Mouse (Mus musculus) E14TG2a.4 (cell line): ENCODE data around the gene Dnase1l3.

Experiments used
- CTCF ChIP-seq: conservative IDR thresholded peaks from 2 replicates; pipeline ENCODE4 v1.5.1; 2014; ENCODE audit warnings: low read length
- NANOG ChIP-seq: IDR thresholded peaks from 2 replicates; pipeline ENCODE4 v1.6.1; 2014; ENCODE audit warnings: borderline replicate concordance, low read length, mixed read lengths
- POU5F1 ChIP-seq: IDR thresholded peaks from 2 replicates; pipeline ENCODE4 v1.6.1; 2014; ENCODE audit warnings: low read length, borderline replicate concordance

DNA sequence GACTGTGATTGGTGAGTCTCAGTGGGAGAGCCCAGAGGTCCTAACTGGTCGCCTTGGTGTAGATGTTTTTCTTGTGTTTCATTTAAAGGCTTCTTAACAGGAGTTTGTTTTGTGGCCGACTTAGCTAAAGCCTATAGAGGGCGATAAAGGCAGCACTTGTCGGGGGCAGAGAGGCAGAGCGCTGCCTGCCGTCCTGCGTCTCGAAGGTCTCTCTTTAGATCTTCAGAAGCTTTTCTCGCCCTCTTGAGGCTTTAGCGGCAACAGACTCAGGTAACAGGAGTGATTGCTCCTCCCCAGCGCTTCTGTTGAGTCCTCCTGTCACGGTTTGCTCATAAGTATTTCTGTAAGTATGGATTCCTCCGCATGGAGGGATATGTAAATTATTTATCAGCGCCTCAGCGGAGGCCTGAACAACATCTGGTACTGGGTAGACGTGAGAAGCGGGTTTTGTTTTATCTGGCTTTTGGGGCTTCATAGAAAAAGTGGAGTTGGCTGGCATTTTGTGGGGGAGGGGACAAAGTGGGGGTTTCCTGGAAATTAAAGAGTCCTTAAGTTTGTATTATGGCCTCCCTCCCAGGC, 57.2 kb downstream of the Dnase1l3 start:
- TF ChIP-seq CTCF: 0 out of 2 replicates have a peak, but pooled peaks have one; percentile 24
- TF ChIP-seq POU5F1: no peak
- TF ChIP-seq NANOG: no peak
